Mouse (Mus musculus) forebrain, embryonic 13.5 days (tissue): ENCODE measurements around the gene Fxyd6. TPM values are rescaled to one million over a fixed set of nuclear protein-coding genes. Genes with fewer than 3 reads are reported as not detected.

Experiments
- ATAC-seq: fragments of 200-750 bp; cut with Nextera tagmentation; 2 replicates; pipeline ENCODE4 v1.8.0; 2017
- H3K27ac ChIP-seq: fragments of 300-500 bp; sonication (generic); 2 replicates; pipeline ENCODE4 v1.5.1; 2015; ENCODE audit warnings: inconsistent platforms, mild to moderate bottlenecking, moderate library complexity
- H3K27me3 ChIP-seq: fragments of 300-500 bp; sonication (generic); 2 replicates; pipeline ENCODE4 v1.6.1; 2015; ENCODE audit warnings: mild to moderate bottlenecking, inconsistent platforms
- H3K36me3 ChIP-seq: fragments of 300-500 bp; sonication (generic); 2 replicates; pipeline ENCODE4 v1.6.1; 2015; ENCODE audit warnings: mild to moderate bottlenecking, inconsistent platforms; ENCODE audit not compliant: poor library complexity, severe bottlenecking
- H3K4me1 ChIP-seq: fragments of 300-500 bp; sonication (generic); 2 replicates; pipeline ENCODE4 v1.6.1; 2015; ENCODE audit warnings: inconsistent platforms
- H3K4me2 ChIP-seq: fragments of 300-500 bp; sonication (generic); 2 replicates; pipeline ENCODE4 v1.6.1; 2015; ENCODE audit warnings: inconsistent platforms, mild to moderate bottlenecking, moderate library complexity
- H3K4me3 ChIP-seq: fragments of 300-500 bp; sonication (generic); 2 replicates; pipeline ENCODE4 v1.5.1; 2015; ENCODE audit warnings: mild to moderate bottlenecking, inconsistent platforms
- H3K9ac ChIP-seq: fragments of 300-500 bp; sonication (generic); 2 replicates; pipeline ENCODE4 v1.6.1; 2015; ENCODE audit warnings: mild to moderate bottlenecking, inconsistent platforms
- H3K9me3 ChIP-seq: fragments of 300-500 bp; sonication (generic); replicated peaks from 2 replicates; pipeline ENCODE4 v1.6.1; 2016; ENCODE audit warnings: inconsistent platforms
- WGBS: fragments of 180-500 bp; shearing (Covaris S2); methylation state at CpG from one replicate; pipeline ENCODE4 v1.1.7; 2015; 5-methylcytosine and 5-hydroxymethylcytosine counted together
- polyA plus RNA-seq: library from polyadenylated mRNA; unstranded; fragments of >200 nt; fragmentation: Nextera tagmentation; extraction: Ambion mirVana; gene quantifications from 2 replicates; pipeline ENCODE4 v1.2.1, GENCODE M21; 2015

Gene Fxyd6
- polyA plus RNA-seq, 1 experiment from 2014 or later: 291 TPM

DNA sequence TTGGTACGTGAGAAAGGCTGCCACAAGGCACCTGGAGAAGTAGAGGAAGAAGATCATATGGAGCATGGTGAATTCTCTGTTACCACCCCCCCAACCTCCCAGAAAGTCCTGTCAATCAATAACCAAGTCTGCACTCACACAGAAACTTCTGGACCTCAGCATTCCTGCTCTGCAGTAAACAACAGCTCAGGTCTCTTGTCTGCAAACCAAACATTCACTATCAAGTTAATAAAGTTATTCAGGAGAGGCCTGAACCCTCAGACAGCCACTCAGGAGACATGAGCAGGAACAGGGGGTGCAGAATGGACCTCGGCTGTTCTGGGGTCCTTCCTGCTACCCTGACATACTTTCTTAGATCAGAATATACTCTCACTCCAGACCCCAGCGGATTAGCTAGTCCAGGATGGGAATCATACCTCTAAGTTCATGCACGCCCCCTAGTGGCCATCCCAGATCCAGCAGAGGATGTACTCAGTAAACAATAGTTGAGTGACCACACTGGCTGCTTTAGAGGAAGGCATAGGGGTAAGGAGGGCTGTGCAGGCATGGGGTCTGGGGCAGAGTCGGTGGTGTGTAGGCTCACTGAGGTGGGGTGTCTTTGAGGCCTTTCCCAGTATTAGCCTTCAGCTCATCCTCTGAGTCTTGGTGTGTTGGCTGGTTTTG lies 43.6 kb downstream of the Fxyd6 start:
- H3K27ac ChIP-seq: no peak overlapping the region
- no peak overlapping the region for H3K9ac ChIP-seq
- H3K4me1 ChIP-seq: peaks cover 6% of the 10 kb centered on the region
- no peak overlapping the region for H3K4me2 ChIP-seq
- 57% methylated on average over 5 of the region's 5 CpGs for WGBS
- H3K4me3 ChIP-seq: no peak overlapping the region
- ATAC-seq: no peak
- H3K27me3 ChIP-seq: peaks cover 9% of the 10 kb centered on the region
- H3K9me3 ChIP-seq: no peaks in the 10 kb centered on the region
- no peaks in the 10 kb centered on the region for H3K36me3 ChIP-seq

DNA sequence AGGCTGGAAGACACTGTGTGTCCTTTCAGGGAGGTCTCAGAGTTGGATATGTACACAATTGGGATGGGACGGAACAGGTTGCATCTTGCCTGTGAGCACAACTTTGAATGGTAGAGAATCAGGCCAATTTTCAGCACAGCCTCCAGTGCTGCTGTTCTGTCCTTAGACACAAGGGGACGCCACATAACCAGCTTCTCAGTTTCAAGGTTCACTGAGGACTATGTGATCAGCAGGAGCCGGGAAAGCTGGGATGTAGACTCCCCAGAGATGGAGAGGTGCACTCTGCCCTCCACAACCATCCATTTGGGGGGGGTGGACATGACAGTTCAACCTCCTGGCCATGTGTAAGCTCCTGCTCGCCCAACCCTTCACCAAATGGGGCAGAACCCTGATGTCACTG lies 45.9 kb downstream of the Fxyd6 start:
- ATAC-seq: no peak
- Histone ChIP-seq H3K36me3 (no peaks in the 10 kb centered on the region), H3K9ac (no peak overlapping the region), H3K4me1 (peaks cover 6% of the 10 kb centered on the region), H3K27me3 (0 out of 2 replicates have a peak, but pooled peaks cover 4% of the 10 kb centered on the region), H3K27ac (no peak overlapping the region), H3K4me2 (no peak overlapping the region), H3K9me3 (no peaks in the 10 kb centered on the region), H3K4me3 (no peak overlapping the region)
- 35% methylated on average over 4 of the region's 4 CpGs for WGBS

DNA sequence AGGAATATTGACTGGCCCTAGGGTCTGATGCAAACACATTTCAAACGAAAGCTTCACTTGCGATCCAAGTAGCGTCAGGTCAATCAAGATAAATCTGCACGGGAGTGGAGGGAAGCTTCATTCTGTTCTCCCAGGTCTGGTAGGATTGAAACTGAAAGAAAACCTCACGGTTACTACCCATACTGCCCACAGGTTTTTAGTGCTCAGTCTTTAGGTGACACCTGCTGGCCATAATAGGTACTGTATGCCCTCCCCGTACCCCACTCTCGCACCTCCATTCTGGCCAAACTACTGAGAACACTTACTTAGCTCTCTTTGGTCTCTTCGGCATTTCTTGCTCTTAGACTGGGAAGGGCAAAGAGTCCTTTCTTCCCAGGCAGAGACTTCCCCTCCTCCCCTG lies 47.3 kb downstream of the Fxyd6 start:
- no peaks in the 10 kb centered on the region for H3K36me3 ChIP-seq
- no peaks in the 10 kb centered on the region for H3K27me3 ChIP-seq
- 34% methylated on average over 8 of the region's 8 CpGs for WGBS
- H3K27ac ChIP-seq: no peak overlapping the region
- H3K4me2 ChIP-seq: no peak overlapping the region
- no peak for ATAC-seq
- peaks cover 3% of the 10 kb centered on the region for H3K4me1 ChIP-seq
- H3K9ac ChIP-seq: no peak overlapping the region
- no peaks in the 10 kb centered on the region for H3K9me3 ChIP-seq
- H3K4me3 ChIP-seq: no peak overlapping the region

DNA sequence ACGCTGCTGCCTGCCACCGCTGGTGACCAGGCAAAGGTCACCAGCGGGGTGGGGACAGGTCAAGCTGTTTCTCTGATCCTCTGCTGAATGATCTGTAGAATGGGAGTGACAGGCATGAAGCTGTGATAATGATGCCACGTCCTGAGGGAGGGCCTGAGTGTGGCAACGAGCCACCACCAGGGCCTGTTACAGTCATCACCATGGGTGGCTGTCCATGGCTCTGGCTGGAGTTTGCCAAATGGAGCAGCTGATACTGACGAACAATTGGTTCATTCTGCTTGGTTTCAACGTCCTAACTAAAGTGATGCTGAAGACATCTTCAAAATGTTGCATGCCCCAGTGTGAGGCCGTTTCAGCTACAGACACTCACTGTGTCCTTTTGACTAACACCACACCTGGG lies 48.3 kb downstream of the Fxyd6 start:
- no peak for ATAC-seq
- 72% methylated on average over 8 of the region's 8 CpGs for WGBS
- no peak overlapping the region for H3K9ac ChIP-seq
- H3K9me3 ChIP-seq: no peaks in the 10 kb centered on the region
- H3K27ac ChIP-seq: no peak overlapping the region
- no peaks in the 10 kb centered on the region for H3K4me1 ChIP-seq
- H3K27me3 ChIP-seq: no peaks in the 10 kb centered on the region
- H3K36me3 ChIP-seq: no peaks in the 10 kb centered on the region
- H3K4me3 ChIP-seq: no peak overlapping the region
- no peak overlapping the region for H3K4me2 ChIP-seq

DNA sequence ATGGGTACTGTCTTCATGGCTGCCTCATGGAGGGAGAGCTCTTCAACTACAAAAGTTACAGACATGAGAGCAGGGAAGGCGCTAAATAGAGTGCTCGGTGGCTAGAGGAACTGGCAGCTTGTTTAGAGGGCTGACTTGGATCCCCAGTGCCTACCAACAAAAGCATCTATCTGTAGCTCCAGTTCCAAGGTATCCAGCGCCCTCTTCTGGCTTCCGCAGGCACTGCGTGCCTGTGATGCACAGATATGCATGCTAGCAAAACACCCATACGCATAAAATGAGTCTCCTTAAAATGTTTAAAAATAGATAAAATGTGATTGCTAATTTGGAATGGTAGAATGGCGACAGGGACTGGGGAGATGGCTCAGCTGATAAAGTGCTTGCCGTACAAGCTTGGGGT lies 51.2 kb downstream of the Fxyd6 start:
- no peak for ATAC-seq
- 64% methylated on average over 8 of the region's 8 CpGs for WGBS
- Histone ChIP-seq H3K9me3 (no peaks in the 10 kb centered on the region), H3K4me2 (no peak overlapping the region), H3K4me1 (no peaks in the 10 kb centered on the region), H3K9ac (no peak overlapping the region), H3K27ac (no peak overlapping the region), H3K27me3 (no peaks in the 10 kb centered on the region), H3K4me3 (no peak overlapping the region), H3K36me3 (no peaks in the 10 kb centered on the region)

DNA sequence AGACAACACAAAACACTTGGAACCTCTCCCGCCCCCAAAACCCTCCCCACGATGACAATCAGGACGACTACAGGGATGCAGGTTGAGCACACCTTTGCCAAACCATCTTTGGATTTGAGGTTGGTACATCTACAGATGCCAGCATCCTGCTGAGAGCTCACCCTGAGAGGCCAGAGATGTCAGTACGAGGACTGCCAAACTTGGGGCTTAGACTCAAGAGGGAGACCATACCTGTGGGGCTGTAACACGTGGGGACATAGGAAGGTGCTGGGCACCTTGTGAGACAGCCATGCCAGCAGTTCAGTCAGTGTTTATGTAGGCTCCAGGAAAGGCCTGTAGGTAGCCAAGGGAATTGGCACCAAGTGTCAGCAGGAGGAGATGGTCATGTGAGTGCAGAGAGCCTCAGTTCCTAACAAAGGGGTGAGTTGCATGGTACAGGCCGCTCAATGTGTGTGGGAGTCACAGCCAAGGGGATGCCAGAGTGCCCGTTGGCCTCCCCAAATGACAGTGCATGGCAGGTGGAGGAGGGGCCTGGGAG lies 52.8 kb downstream of the Fxyd6 start:
- Histone ChIP-seq H3K9ac (no peak overlapping the region), H3K4me2 (no peak overlapping the region), H3K27ac (no peak overlapping the region), H3K27me3 (0 out of 2 replicates have a peak, but pooled peaks cover 8% of the 10 kb centered on the region), H3K4me1 (no peaks in the 10 kb centered on the region), H3K9me3 (no peaks in the 10 kb centered on the region), H3K36me3 (no peaks in the 10 kb centered on the region), H3K4me3 (no peak overlapping the region)
- WGBS: 79% methylated on average over 7 of the region's 7 CpGs
- ATAC-seq: no peak

DNA sequence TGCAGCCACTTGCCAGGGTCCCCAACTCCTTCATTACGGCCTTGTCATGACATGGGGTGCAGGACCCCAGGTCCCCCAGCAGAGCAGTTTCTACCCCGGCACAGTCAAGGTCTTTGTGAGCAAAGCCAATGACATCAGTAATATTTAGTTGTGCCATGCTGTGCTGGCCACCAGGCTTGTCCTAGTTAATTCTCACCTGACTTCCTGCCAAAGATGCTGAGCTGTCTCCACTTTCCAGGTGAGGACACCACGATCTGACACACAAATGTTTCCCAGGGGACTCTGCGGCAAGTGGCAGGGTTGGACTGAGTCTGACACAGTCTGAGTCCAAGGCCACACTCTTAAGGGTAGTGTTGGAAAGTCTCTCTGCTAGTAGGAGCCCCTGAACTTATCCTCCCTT lies 56.5 kb downstream of the Fxyd6 start, which contains the start of gene Dscaml1:
TSS of gene Dscaml1 (plus strand) at position 173 of the 400 bp plus-strand sequence.
- no peaks in the 10 kb centered on the region for H3K9me3 ChIP-seq
- no peak within 1 kb of the TSS for H3K9ac ChIP-seq
- H3K4me3 ChIP-seq: no peak within 1 kb of the TSS
- WGBS: 84% methylated on average over 4 of the region's 4 CpGs
- ATAC-seq: no peak
- H3K4me2 ChIP-seq: no peak within 1 kb of the TSS
- peaks cover 37% of the 10 kb centered on the region for H3K27me3 ChIP-seq
- peaks cover 24% of the 10 kb centered on the region for H3K4me1 ChIP-seq
- no peaks in the 10 kb centered on the region for H3K36me3 ChIP-seq
- H3K27ac ChIP-seq: no peak within 1 kb of the TSS

DNA sequence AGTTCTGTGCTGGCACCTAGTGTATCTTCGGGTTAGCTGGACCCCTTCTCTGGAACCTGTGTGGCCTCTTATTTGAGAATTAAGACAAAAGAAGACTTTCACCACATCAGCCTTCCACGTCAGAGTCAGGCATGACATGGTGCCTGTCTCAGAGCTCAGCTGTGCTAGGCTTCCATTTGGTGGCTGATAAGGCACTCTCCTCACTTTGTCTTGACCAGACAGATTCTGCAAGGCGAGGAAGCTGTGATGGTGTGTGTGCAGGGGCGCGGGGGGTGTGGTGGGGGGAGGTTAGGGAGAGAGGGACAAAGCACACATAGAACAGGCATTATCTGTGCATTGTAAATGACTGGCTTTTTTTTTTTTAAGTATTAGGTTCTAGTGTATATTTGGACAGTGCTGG lies 59.4 kb downstream of the Fxyd6 start:
- H3K9ac ChIP-seq: no peak overlapping the region
- peaks cover 53% of the 10 kb centered on the region for H3K4me1 ChIP-seq
- no peaks in the 10 kb centered on the region for H3K36me3 ChIP-seq
- no peak overlapping the region for H3K4me3 ChIP-seq
- peaks cover 49% of the 10 kb centered on the region for H3K27me3 ChIP-seq
- H3K27ac ChIP-seq: no peak overlapping the region
- H3K4me2 ChIP-seq: peak overlapping the region; percentile 85; the same call in 1 of the 2 replicates
- H3K9me3 ChIP-seq: no peaks in the 10 kb centered on the region
- no peak for ATAC-seq
- WGBS: 33% methylated on average over 5 of the region's 5 CpGs

DNA sequence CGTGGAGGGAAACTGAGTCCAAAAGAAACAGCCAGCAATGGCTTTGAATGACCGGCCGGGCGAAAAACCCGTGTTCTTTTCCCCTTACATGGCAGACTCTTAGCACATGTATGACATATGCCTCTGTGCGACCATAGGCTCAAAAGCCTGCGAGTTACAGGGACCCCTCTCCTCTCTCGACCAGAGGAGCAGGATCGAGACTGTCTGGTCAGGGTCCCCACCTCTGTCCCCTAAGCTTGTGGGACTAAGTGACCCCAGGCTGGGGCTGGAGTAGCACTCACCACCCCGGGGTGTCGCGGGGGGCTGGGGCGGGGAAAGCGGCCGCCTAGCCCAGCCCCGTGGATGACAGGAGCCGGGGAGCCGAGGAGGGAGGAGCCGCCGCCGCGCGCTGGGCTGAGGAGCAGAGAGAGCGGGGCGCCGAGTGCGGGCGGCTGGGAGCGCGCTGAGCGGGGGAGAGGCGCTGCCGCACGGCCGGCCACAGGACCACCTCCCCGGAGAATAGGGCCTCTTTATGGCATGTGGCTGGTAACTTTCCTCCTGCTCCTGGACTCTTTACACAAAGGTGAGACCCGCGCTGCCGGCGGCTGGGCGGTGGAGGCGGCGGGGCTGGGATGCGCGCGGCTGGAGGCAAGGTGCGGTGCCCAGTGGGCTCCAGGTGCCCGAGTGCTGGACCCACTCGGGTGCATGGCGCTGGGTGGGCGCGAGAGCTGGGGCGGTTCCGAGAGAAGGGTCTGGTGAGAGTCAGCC lies 60.1 kb downstream of the Fxyd6 start:
- peak overlapping the region; percentile 69 for H3K4me3 ChIP-seq
- ATAC-seq: peak; percentile 65
- no peaks in the 10 kb centered on the region for H3K36me3 ChIP-seq
- WGBS: 2% methylated on average over 49 of the region's 54 CpGs
- peak overlapping the region; percentile 85 for H3K4me2 ChIP-seq
- H3K27ac ChIP-seq: peak overlapping the region; percentile 65
- H3K9me3 ChIP-seq: no peaks in the 10 kb centered on the region
- H3K9ac ChIP-seq: peak overlapping the region; percentile 84
- H3K27me3 ChIP-seq: peaks cover 49% of the 10 kb centered on the region
- peaks cover 60% of the 10 kb centered on the region for H3K4me1 ChIP-seq

DNA sequence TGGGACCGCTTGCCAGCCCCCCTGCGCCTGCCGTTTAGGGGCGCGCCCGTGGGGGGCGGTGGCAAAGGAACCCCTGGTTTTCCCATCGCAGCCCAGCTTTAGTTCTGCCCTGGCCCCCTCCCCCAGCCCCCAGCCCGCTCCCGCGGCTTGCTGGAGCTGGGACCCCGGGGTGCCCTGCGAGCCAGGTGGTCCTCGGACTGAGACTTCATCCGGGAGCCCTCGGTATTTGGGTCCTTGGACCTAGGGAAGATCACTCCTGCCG lies 60.6 kb downstream of the Fxyd6 start:
- no peaks in the 10 kb centered on the region for H3K36me3 ChIP-seq
- H3K9ac ChIP-seq: peak overlapping the region; percentile 84
- peak overlapping the region; percentile 65 for H3K27ac ChIP-seq
- H3K9me3 ChIP-seq: no peaks in the 10 kb centered on the region
- 0% methylated on average over 17 of the region's 17 CpGs for WGBS
- H3K4me3 ChIP-seq: peak overlapping the region; percentile 69
- ATAC-seq: peak; percentile 28; the same call in 1 of the 2 replicates
- H3K4me2 ChIP-seq: peak overlapping the region; percentile 85
- H3K27me3 ChIP-seq: peaks cover 49% of the 10 kb centered on the region
- H3K4me1 ChIP-seq: peaks cover 65% of the 10 kb centered on the region

DNA sequence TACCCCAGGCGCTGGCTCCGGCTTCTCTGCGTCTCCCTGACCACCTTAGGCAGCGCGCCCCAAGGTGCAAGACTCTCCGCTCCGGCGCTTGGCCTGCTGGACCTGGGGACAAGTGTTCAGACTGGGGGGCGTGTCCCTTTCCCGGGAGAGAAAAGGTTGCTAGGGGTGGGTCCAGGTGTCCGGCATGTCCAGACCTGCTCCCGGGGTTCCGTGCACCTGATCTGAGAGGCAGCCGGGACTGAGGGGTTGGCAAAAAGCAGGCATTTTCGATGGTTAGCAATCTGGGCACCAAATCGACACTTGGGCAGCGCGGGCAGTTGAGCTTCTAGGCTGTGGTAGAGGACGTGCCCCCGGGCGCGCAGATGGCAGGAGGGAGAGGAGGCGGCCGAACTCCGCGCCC lies 61.2 kb downstream of the Fxyd6 start:
- Histone ChIP-seq H3K27me3 (peaks cover 49% of the 10 kb centered on the region), H3K9me3 (no peaks in the 10 kb centered on the region), H3K4me1 (peaks cover 70% of the 10 kb centered on the region), H3K4me3 (peak overlapping the region; percentile 69), H3K4me2 (peak overlapping the region; percentile 85), H3K36me3 (no peaks in the 10 kb centered on the region), H3K9ac (peak overlapping the region; percentile 84), H3K27ac (peak overlapping the region; percentile 37)
- WGBS: 2% methylated on average over 26 of the region's 26 CpGs
- no peak for ATAC-seq

DNA sequence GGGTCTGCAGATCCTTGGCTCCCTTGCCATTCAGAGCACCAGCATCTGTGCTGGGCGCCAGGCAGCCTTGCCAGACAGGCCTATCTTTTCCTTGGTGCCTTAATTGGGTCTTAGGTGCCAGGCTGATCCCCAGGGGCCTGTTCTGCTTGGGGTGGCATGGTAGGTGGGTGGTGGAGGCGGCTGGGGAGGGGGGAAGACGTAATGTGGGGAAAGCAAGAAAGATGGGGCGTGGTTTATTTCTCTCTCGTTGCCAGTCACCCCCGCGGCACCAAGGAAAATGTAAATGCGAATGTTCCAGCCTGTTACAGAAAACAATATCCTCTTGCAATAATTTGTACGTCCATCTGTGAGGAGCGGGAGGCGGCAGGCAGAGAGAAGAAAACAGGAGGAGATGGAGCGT lies 62.7 kb downstream of the Fxyd6 start:
- Histone ChIP-seq H3K27me3 (peaks cover 41% of the 10 kb centered on the region), H3K27ac (peak overlapping the region; percentile 91)
- peak; percentile 57 for ATAC-seq

More for the DNA sequence above, 62.7 kb downstream of the Fxyd6 start:
- H3K4me2 ChIP-seq: peak overlapping the region; percentile 85
- H3K4me1 ChIP-seq: peaks cover 85% of the 10 kb centered on the region
- peak overlapping the region; percentile 84 for H3K9ac ChIP-seq
- no peaks in the 10 kb centered on the region for H3K9me3 ChIP-seq
- H3K4me3 ChIP-seq: peak overlapping the region; percentile 69
- H3K36me3 ChIP-seq: no peaks in the 10 kb centered on the region
- WGBS: 31% methylated on average over 12 of the region's 12 CpGs
